Mouse (Mus musculus): ENCODE data around the gene Pigk. TPM values are rescaled to one million over a fixed set of nuclear protein-coding genes. Genes with fewer than 3 reads are reported as not detected.

Pigk gene
- polyA plus RNA-seq, 1 experiment from 2014 or later: 36.9 TPM

DNA sequence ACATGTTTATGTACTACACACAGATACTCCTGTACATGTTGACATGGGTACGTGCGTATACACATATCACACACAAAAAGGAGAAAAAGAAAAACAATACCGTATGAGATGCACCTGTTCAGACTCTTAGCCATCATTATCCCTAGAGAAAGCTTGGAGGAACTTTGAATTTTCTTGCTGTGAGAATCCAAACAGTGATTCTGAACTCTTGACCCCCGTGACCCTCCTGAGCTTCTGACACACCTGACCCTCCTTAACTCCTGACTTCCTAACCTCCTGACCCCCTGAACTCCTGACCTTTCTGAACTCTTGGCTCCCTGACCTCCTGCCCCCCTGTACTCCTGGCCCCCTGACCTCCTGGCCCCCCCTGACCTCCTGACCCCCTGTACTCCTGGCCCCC is 19.1 kb downstream of the Pigk start:
- no peak overlapping the region for H3K9ac ChIP-seq
- no peak overlapping the region for H3K4me3 ChIP-seq
- H3K27me3 ChIP-seq: no peaks in the 10 kb centered on the region
- 0 out of 2 replicates have a peak, but pooled peaks cover 3% of the 10 kb centered on the region for H3K4me1 ChIP-seq (replicated peaks)
- 94% methylated on average over 4 of the region's 4 CpGs for WGBS
- no peak overlapping the region for H3K27ac ChIP-seq
- H3K9me3 ChIP-seq (replicated peaks): no peaks in the 10 kb centered on the region
- H3K4me2 ChIP-seq: no peak overlapping the region
- ATAC-seq (replicated peaks; ENCODE audit: insufficient number of reproducible peaks, insufficient read depth, low FRiP score, low read depth): no peak
- H3K36me3 ChIP-seq: no peaks in the 10 kb centered on the region

DNA sequence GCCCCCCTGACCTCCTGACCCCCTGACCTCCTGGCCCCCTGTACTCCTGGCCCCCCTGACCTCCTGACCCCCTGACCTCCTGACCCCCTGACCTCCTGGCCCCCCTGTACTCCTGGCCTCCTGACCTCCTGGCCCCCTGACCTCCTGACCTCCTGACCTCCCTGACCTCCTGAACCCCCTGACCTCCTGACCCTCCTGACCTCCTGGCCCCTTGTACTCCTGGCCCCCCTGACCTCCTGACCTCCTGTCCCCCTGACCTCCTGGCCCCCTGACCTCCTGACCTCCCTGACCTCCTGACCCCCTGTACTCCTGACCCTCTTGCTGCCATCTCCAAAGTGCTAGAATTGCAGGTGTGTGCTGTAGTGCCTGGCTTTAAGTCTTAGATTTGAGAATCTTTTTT is 19.6 kb downstream of the Pigk start:
- H3K27me3 ChIP-seq: no peaks in the 10 kb centered on the region
- H3K9me3 ChIP-seq (replicated peaks): no peaks in the 10 kb centered on the region
- H3K4me3 ChIP-seq: no peak overlapping the region
- no peak overlapping the region for H3K27ac ChIP-seq
- H3K9ac ChIP-seq: no peak overlapping the region
- 0 out of 2 replicates have a peak, but pooled peaks cover 3% of the 10 kb centered on the region for H3K4me1 ChIP-seq (replicated peaks)
- H3K4me2 ChIP-seq: no peak overlapping the region
- H3K36me3 ChIP-seq: no peaks in the 10 kb centered on the region
- ATAC-seq (replicated peaks; ENCODE audit: insufficient number of reproducible peaks, insufficient read depth, low FRiP score, low read depth): no peak

DNA sequence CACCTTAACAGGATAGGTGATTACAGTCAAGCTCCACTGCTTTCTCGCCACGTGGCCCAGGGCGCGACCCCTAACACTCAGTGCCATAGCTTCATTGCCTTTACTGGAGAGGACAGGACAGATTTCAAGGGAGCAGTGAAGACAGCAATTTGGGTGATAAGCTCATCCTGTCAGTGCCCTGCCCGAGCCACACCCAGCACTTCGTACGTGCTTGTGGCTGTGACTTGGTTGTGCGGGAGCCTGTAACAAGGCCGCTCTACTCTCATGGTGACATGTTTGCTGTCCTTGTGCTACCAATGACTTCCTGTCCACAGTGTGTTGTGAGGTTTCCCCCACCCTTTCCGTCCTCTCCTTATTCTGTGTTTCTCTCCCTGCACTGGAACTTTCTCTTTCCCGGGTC is 20.2 kb downstream of the Pigk start:
- Histone ChIP-seq H3K4me2 (no peak overlapping the region), H3K36me3 (no peaks in the 10 kb centered on the region), H3K4me3 (no peak overlapping the region), H3K27ac (no peak overlapping the region), H3K27me3 (no peaks in the 10 kb centered on the region), H3K4me1 (replicated peaks) (0 out of 2 replicates have a peak, but pooled peaks cover 3% of the 10 kb centered on the region), H3K9me3 (replicated peaks) (no peaks in the 10 kb centered on the region), H3K9ac (no peak overlapping the region)
- WGBS: 81% methylated on average over 11 of the region's 11 CpGs
- ATAC-seq (replicated peaks; ENCODE audit: insufficient number of reproducible peaks, insufficient read depth, low FRiP score, low read depth): no peak

DNA sequence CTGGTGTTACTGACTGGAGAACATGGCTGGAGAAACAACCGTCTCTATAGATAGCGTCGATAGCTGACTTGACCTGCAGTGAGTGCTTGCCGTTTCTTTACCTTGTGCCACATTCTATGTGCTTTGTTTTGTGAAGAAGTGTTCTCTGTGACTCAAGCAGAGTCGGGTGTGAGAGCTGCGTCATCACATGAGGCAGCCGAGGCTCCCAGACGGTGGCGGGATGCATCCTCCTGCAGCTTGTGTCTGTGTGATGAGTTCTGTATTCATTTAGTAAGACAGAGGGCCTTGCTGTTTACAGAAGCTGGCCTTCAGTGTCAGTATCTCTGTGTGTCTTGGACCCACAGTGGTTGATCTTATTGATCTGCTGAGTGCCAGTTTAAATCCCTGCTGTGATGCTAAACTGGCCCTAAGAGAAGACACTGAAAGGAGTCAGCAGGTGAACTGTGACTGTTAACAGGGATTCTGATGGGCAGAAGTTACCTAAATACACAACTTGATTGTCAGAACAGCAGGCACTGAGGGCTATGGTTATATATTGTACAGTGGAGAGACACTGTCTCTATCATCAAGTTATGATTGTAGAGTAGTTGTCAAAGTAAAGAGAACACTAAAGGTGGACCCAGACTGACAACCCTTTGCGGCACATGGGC is 21.8 kb downstream of the Pigk start:
- Histone ChIP-seq H3K9ac (no peak overlapping the region), H3K4me2 (no peak overlapping the region), H3K36me3 (no peaks in the 10 kb centered on the region), H3K4me3 (no peak overlapping the region), H3K27ac (no peak overlapping the region), H3K27me3 (no peaks in the 10 kb centered on the region), H3K4me1 (replicated peaks) (peaks cover 6% of the 10 kb centered on the region; the same call in 1 of the 2 replicates), H3K9me3 (replicated peaks) (no peaks in the 10 kb centered on the region)
- WGBS: 58% methylated on average over 10 of the region's 10 CpGs
- ATAC-seq (replicated peaks; ENCODE audit: insufficient number of reproducible peaks, insufficient read depth, low FRiP score, low read depth): no peak

DNA sequence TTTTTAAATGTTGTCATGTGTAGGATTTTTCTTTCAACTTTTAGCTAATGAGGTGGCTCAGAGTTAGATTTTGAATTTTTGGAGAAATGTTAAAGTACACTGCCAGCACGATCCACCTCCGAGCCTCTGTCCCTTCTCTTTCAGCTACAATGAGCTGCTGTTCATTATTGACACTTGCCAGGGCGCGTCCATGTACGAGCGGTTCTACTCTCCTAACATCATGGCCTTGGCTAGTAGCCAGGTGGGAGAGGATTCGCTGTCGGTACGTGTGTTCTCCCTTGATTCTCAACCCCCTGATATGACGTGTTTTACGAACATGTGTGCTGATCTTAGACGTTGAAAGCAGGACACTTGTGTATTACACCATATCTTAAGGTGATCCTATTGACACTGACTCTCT is 30.4 kb downstream of the Pigk start:
- H3K36me3 ChIP-seq: no peaks in the 10 kb centered on the region; the same call in 1 of the 2 replicates
- no peak overlapping the region for H3K4me2 ChIP-seq
- H3K9me3 ChIP-seq (replicated peaks): no peaks in the 10 kb centered on the region
- H3K27me3 ChIP-seq: no peaks in the 10 kb centered on the region
- no peak overlapping the region for H3K9ac ChIP-seq
- WGBS: 78% methylated on average over 12 of the region's 12 CpGs
- ATAC-seq (replicated peaks; ENCODE audit: insufficient number of reproducible peaks, insufficient read depth, low FRiP score, low read depth): no peak
- H3K4me3 ChIP-seq: no peak overlapping the region
- H3K27ac ChIP-seq: no peak overlapping the region
- peaks cover 8% of the 10 kb centered on the region; the same call in 1 of the 2 replicates for H3K4me1 ChIP-seq (replicated peaks)

DNA sequence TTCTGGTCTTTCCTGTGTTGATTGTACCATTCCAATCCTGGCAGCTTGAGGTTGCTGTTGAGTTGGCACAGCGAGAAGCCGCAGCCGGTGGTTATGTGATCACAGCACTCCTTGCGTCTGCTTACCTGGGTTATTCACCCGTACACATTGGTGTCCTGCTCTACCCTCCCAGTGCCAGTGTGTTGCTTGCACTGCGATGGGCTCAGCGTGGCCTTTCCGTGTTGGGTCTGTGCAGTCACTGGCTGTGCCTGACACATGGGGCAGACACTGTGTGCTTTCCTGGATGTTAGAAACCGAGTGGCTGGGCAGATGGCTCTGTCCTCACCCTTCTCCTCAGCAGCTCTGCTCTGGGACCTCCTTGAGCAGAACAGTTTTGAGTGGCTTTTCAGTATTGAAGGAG is 31.7 kb downstream of the Pigk start:
- 89% methylated on average over 9 of the region's 9 CpGs for whole genome bisulfite sequencing
- Histone ChIP-seq H3K36me3 (no peaks in the 10 kb centered on the region; the same call in 1 of the 2 replicates), H3K4me3 (no peak overlapping the region), H3K4me2 (no peak overlapping the region), H3K4me1 (replicated peaks) (peaks cover 6% of the 10 kb centered on the region; the same call in 1 of the 2 replicates), H3K9ac (no peak overlapping the region), H3K27ac (no peak overlapping the region), H3K27me3 (no peaks in the 10 kb centered on the region), H3K9me3 (replicated peaks) (no peaks in the 10 kb centered on the region)
- ATAC-seq (replicated peaks; ENCODE audit: insufficient number of reproducible peaks, insufficient read depth, low FRiP score, low read depth): no peak

DNA sequence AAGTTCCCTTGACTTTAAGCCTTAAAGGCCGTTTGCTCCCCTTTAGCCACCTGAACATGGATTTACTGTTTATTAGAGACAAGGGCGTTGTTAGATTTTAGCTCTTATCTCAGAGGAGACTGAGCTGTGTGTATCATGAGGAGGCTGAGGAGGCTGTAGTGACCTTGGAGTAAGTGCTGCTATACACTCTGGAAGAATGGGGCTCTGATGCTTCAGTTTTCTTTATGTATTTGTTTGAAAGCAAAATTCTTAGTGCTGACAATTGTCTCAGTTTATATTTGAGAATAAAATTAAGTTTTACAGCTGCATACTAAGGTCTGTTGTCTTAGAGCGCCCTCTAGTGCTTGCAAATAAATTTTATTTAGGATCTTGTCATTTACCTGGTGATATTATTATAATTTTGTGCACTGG is 35.6 kb downstream of the Pigk start:
- no peak overlapping the region for H3K27ac ChIP-seq
- no peak for ATAC-seq (replicated peaks; ENCODE audit: insufficient number of reproducible peaks, insufficient read depth, low FRiP score, low read depth)
- H3K4me2 ChIP-seq: no peak overlapping the region
- no peak overlapping the region for H3K4me3 ChIP-seq
- H3K9me3 ChIP-seq (replicated peaks): no peaks in the 10 kb centered on the region
- no peaks in the 10 kb centered on the region for H3K27me3 ChIP-seq
- 18% methylated on average over 3 of the region's 3 CpGs for whole genome bisulfite sequencing
- no peak overlapping the region for H3K9ac ChIP-seq
- no peaks in the 10 kb centered on the region for H3K4me1 ChIP-seq (replicated peaks)
- no peaks in the 10 kb centered on the region; the same call in 1 of the 2 replicates for H3K36me3 ChIP-seq

DNA sequence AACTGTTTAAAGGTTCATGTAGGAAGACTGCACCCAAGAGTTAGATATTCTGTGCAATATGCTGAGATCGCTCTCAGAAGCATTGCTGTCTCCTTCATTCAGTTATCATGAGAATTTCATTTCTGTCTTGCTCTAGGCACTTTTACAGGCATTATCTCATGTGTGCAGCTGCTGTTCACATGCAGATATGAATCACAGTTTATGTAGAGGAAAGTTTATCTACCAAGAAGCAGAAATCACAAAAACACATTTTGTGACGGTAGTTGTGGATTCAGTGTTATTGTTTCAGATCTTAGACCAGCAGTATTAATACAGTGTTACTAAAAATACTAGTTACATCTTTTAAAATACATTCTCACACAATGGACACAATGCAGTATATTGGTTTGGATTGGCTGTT is 36.0 kb downstream of the Pigk start:
- H3K9ac ChIP-seq: no peak overlapping the region
- no peaks in the 10 kb centered on the region for H3K27me3 ChIP-seq
- no peaks in the 10 kb centered on the region for H3K9me3 ChIP-seq (replicated peaks)
- H3K36me3 ChIP-seq: no peaks in the 10 kb centered on the region; the same call in 1 of the 2 replicates
- H3K27ac ChIP-seq: no peak overlapping the region
- no peak overlapping the region for H3K4me3 ChIP-seq
- no peak overlapping the region for H3K4me2 ChIP-seq
- WGBS: 60% methylated on average over 2 of the region's 2 CpGs
- ATAC-seq (replicated peaks; ENCODE audit: insufficient number of reproducible peaks, insufficient read depth, low FRiP score, low read depth): no peak
- no peaks in the 10 kb centered on the region for H3K4me1 ChIP-seq (replicated peaks)

DNA sequence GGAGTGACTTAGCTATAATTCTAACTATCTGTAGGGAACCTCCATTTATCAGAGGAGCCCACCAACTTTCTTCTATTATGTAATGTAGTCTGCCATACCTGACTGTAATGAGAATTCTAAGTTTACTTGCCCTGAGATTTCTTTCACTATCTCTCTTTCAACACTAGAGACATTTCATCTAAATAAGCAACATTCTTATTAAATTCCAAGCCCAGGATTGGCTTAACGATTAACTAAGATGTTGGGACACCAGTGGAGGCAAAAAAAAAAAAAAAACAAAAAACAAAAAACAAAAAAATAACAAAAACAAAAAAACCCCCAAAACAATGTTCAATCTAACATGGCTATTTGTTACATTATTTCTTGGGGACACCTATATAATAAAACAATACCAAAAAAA is 39.0 kb downstream of the Pigk start:
- no peaks in the 10 kb centered on the region for H3K9me3 ChIP-seq (replicated peaks)
- H3K9ac ChIP-seq: no peak overlapping the region
- no peak overlapping the region for H3K27ac ChIP-seq
- H3K36me3 ChIP-seq: no peaks in the 10 kb centered on the region; the same call in 1 of the 2 replicates
- no peak overlapping the region for H3K4me3 ChIP-seq
- WGBS: 95% methylated on average over 1 of the region's 1 CpGs
- no peak overlapping the region for H3K4me2 ChIP-seq
- H3K4me1 ChIP-seq (replicated peaks): peaks cover 15% of the 10 kb centered on the region
- ATAC-seq (replicated peaks; ENCODE audit: insufficient number of reproducible peaks, insufficient read depth, low FRiP score, low read depth): no peak
- no peaks in the 10 kb centered on the region for H3K27me3 ChIP-seq

DNA sequence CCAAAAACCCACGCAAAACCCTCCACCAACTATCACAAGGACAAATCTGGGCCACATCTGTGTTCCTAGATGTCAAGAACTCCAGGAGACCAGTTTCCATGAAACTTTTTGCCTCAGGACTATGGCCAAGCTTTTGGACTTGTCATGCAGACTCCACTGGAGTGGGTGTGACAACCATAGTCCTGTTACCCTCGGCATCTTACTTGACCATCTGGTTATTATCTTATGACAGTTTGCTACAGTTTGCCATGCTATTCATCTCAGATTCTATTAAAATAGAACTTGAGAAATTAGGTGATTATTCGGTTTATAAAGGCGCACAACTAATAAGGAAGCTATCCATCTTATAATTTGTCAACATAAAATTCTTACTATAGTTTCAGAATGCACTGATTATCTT is 39.4 kb downstream of the Pigk start:
- no peaks in the 10 kb centered on the region for H3K27me3 ChIP-seq
- 82% methylated on average over 4 of the region's 4 CpGs for WGBS
- H3K9ac ChIP-seq: no peak overlapping the region
- no peak overlapping the region for H3K4me2 ChIP-seq
- H3K9me3 ChIP-seq (replicated peaks): no peaks in the 10 kb centered on the region
- H3K27ac ChIP-seq: no peak overlapping the region
- peaks cover 17% of the 10 kb centered on the region for H3K4me1 ChIP-seq (replicated peaks)
- no peak for ATAC-seq (replicated peaks; ENCODE audit: insufficient number of reproducible peaks, insufficient read depth, low FRiP score, low read depth)
- no peaks in the 10 kb centered on the region; the same call in 1 of the 2 replicates for H3K36me3 ChIP-seq
- no peak overlapping the region for H3K4me3 ChIP-seq

DNA sequence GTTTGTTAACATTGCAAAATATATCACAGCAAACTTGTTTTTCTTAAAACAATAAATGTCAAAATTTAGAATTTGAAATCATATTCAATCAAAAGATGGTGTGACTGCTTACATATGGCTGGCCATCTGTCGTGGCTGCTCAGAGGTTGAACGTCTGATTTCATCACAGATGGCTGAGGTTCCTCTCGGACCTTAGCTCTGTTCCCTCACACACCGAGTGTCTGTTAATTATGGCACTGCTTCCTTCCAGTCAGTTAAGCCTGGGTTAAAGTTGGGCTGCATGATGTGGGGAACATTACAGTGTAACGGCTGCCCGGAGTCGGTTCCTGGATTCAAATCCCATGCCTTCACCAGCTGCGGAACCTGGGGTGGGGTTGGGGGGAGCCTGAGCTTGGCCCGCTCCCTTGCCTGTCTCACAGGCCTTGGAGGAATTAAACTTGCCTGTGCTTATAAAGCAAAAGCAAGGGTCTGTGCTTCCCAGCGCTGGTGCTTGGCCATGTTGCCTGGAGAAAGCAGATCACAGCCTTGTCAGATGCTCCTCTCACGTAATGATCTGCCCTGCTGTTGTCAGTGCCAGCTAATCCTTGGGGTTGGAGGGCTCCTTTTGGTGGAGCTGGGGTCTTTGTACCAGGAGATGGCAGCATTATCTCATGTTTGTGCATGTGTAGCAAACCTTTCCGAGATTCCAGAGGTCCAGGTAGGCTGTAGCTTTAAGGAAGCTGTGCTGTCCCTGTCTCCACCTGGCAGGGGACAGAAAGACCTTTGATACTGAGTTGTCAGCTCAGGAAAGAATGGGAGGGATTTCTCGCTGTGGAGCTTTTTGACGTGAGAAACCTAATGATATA is 40.2 kb downstream of the Pigk start:
- no peaks in the 10 kb centered on the region for H3K27me3 ChIP-seq
- no peak overlapping the region for H3K9ac ChIP-seq
- no peaks in the 10 kb centered on the region for H3K9me3 ChIP-seq (replicated peaks)
- H3K4me1 ChIP-seq (replicated peaks): peaks cover 24% of the 10 kb centered on the region
- H3K4me2 ChIP-seq: no peak overlapping the region
- H3K4me3 ChIP-seq: no peak overlapping the region
- no peaks in the 10 kb centered on the region; the same call in 1 of the 2 replicates for H3K36me3 ChIP-seq
- no peak overlapping the region for H3K27ac ChIP-seq
- no peak for ATAC-seq (replicated peaks; ENCODE audit: insufficient number of reproducible peaks, insufficient read depth, low FRiP score, low read depth)
- WGBS: 80% methylated on average over 14 of the region's 14 CpGs
